Mouse (Mus musculus) heart, adult 2 months (tissue): Measurements from ENCODE around the gene Pla2g12b.

ENCODE experiments used
- CTCF ChIP-seq: fragments of 200-600 bp; IDR thresholded peaks from 2 replicates; pipeline ENCODE4 v1.8.1; 2022; ENCODE audit warnings: antibody characterized with exemption, mild to moderate bottlenecking, moderate library complexity
- EP300 ChIP-seq: fragments of 200-500 bp; IDR thresholded peaks from 2 replicates; pipeline ENCODE4 v1.6.1; 2011; ENCODE audit warnings: low read depth, low read length, control low read depth; ENCODE audit not compliant: insufficient read depth

GRCm38 (mm10) chr10:59444635-59445034 is 41.2 kb downstream of the Pla2g12b start:
- no peak for TF ChIP-seq CTCF
- no peak for TF ChIP-seq EP300
